Mouse (Mus musculus) embryo, embryonic 9.5 days (tissue): ENCODE measurements around the gene Thoc7.

ENCODE experiments used
- DNase-seq: peaks from one replicate; pipeline ENCODE4 v3.0.0-alpha.2; 2017; ENCODE audit errors: extremely low spot score

Gene Thoc7

GRCm38 (mm10) chr14:13933290-13934051, 28.2 kb downstream of the Thoc7 start:
- peak; percentile 19 for DNase-seq

GRCm38 (mm10) chr14:13917630-13918029, 44.0 kb downstream of the Thoc7 start:
- DNase-seq: peak; percentile 71

- DNase-seq: no peak
Measured at GRCm38 (mm10) chr14:13917208-13917607, 44.4 kb downstream of the Thoc7 start.

- DNase-seq: no peak
Measured at GRCm38 (mm10) chr14:13915207-13915606, 46.4 kb downstream of the Thoc7 start.

- no peak for DNase-seq
Measured at GRCm38 (mm10) chr14:13914387-13915082, 47.1 kb downstream of the Thoc7 start, which contains the start of gene Gm281. Gene Gm281 (minus strand): TSS chr14:13914478.

- no peak for DNase-seq
Measured at GRCm38 (mm10) chr14:13910148-13910547, 51.5 kb downstream of the Thoc7 start.

- no peak for DNase-seq
Measured at GRCm38 (mm10) chr14:13907145-13907544, 54.5 kb downstream of the Thoc7 start.

- no peak for DNase-seq
Measured at GRCm38 (mm10) chr14:13906461-13906860, 55.2 kb downstream of the Thoc7 start.

- peak; percentile 82 for DNase-seq
Measured at GRCm38 (mm10) chr14:13901611-13902067, 60.0 kb downstream of the Thoc7 start.
